Mouse (Mus musculus) midbrain, embryonic 14.5 days (tissue): ENCODE results near the gene Lgi4. TPM values are rescaled to one million over a fixed set of nuclear protein-coding genes. Genes with fewer than 3 reads are reported as not detected.
A peak's percentile ranks its signal among the peaks of the same experiment; 100 is the strongest.

ENCODE experiments used
- ATAC-seq: fragments of 200-750 bp; cut with Nextera tagmentation; 2 replicates; pipeline ENCODE4 v1.8.0; 2017; ENCODE audit warnings: moderate number of reproducible peaks, moderate library complexity; ENCODE audit not compliant: low FRiP score, low TSS enrichment
- DNase-seq: peaks from one replicate; pipeline ENCODE4 v3.0.0-alpha.2; 2015
- H3K27ac ChIP-seq: fragments of 300-500 bp; sonication (generic); replicated peaks from 2 replicates; pipeline ENCODE4 v1.5.1; 2014; ENCODE audit warnings: mild to moderate bottlenecking, low read depth, low read length, moderate library complexity
- H3K27me3 ChIP-seq: fragments of 300-500 bp; sonication (generic); 2 replicates; pipeline ENCODE4 v1.6.1; 2014; ENCODE audit warnings: low read length, control low read depth, mixed read lengths; ENCODE audit not compliant: control insufficient read depth, insufficient read depth
- H3K36me3 ChIP-seq: fragments of 300-500 bp; sonication (generic); 2 replicates; pipeline ENCODE4 v1.6.1; 2014; ENCODE audit warnings: low read length, control low read depth; ENCODE audit not compliant: control insufficient read depth, insufficient read depth
- H3K4me1 ChIP-seq: fragments of 300-500 bp; sonication (generic); 2 replicates; pipeline ENCODE4 v1.6.1; 2014; ENCODE audit warnings: mild to moderate bottlenecking, antibody characterized with exemption, low read length, control low read depth; ENCODE audit not compliant: control insufficient read depth, insufficient read depth
- H3K4me2 ChIP-seq: fragments of 300-500 bp; sonication (generic); 2 replicates; pipeline ENCODE4 v1.6.1; 2014; ENCODE audit warnings: mild to moderate bottlenecking, low read length, moderate library complexity
- H3K4me3 ChIP-seq: fragments of 300-500 bp; sonication (generic); replicated peaks from 2 replicates; pipeline ENCODE4 v1.5.1; 2014; ENCODE audit warnings: low read depth, low read length
- H3K9ac ChIP-seq: fragments of 300-500 bp; sonication (generic); replicated peaks from 2 replicates; pipeline ENCODE4 v1.6.1; 2014; ENCODE audit warnings: mild to moderate bottlenecking, low read length, moderate library complexity
- H3K9me3 ChIP-seq: fragments of 300-500 bp; sonication (generic); 2 replicates; pipeline ENCODE4 v1.6.1; 2016; ENCODE audit warnings: low read length, control low read depth, mixed read lengths; ENCODE audit not compliant: control insufficient read depth
- WGBS: fragments of 180-500 bp; shearing (Covaris S2); extraction: QIAGEN DNeasy Blood & Tissue Kit; methylation state at CpG from one replicate; pipeline ENCODE4 v1.1.7; 2014; 5-methylcytosine and 5-hydroxymethylcytosine counted together
- polyA plus RNA-seq: library from polyadenylated mRNA; unstranded; fragments of >200 nt; fragmentation: Nextera tagmentation; extraction: Ambion mirVana; gene quantifications from 2 replicates; pipeline ENCODE4 v1.2.1, GENCODE M21; 2014

Gene Lgi4
- polyA plus RNA-seq, 1 experiment from 2014 or later, result 0.17 TPM

DNA sequence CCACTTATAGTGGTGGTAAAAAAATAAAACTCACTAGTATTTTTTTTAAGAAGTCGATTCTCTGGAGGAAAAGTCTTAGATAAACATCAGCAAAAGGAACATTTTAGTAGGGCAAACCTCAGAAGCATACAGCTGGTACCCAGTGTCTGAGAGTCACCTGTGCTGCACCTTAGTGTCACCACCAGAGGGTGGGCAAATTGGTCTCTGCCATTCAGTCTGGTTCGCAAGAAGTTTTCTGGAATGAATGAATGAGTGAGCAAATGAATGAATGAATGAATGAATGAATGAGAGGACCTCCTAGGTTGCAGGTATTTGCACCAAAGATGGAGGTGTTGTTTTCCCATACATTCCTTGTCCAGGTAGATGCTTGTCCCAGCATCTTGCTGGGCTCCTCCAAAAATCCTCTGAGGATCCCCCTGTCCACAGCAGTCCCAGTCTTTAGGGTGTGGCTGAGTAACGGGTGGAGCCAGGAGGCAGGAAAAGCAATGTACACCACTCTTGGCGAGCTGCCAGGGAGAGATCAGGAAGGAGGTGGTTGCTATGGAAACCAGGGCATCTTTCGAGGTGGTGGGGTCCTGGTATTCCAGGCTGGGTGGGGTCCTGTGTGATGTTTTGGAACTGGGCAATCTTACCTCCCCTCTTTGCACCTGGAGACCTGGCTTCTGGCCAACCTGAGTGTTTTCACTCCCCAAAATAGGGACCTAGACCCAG, 9.9 kb upstream of the Lgi4 start:
- Histone ChIP-seq H3K36me3 (no peaks in the 10 kb centered on the region), H3K4me1 (peaks cover 24% of the 10 kb centered on the region), H3K27me3 (peaks cover 38% of the 10 kb centered on the region), H3K4me2 (peak overlapping the region; percentile 63), H3K9ac (peak overlapping the region; percentile 56), H3K4me3 (peak overlapping the region; percentile 38), H3K9me3 (no peaks in the 10 kb centered on the region), H3K27ac (peak overlapping the region; percentile 63)
- 18% methylated on average over 5 of the region's 5 CpGs for WGBS
- 0 out of 2 replicates have a peak, but pooled peaks have one; percentile 9 for ATAC-seq
- peak; percentile 90 for DNase-seq

DNA sequence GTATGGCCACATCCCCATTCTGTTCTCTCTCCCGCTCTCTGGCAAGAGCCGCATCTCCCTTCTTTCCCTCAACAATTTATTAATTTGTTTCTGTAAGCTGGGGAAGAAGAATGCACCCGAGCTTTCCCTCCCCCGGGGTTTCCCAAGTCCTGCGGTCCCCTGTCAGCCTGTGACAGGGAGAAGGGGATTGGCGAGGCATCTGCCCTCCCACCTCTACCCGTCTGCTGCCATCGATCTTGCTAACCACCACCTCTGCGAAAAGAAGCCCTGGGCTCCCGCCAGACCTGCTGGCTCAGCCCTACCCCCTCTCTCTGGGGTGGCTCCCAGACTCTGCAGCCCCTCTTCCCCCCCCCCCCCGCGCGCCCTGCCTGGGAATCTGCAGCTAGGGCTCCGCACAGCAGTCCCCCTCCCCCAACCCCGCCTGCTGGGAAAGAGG, 9.3 kb upstream of the Lgi4 start:
- H3K4me2 ChIP-seq, result peak overlapping the region; percentile 63
- H3K9me3 ChIP-seq, result no peaks in the 10 kb centered on the region
- WGBS, result under 1% methylated on average over 12 of the region's 15 CpGs
- DNase-seq (peak; percentile 60), ATAC-seq (peak; percentile 22; the same call in 1 of the 2 replicates)
- H3K27ac ChIP-seq, result peak overlapping the region; percentile 63
- peaks cover 38% of the 10 kb centered on the region for H3K27me3 ChIP-seq
- no peaks in the 10 kb centered on the region for H3K36me3 ChIP-seq
- H3K9ac ChIP-seq, result peak overlapping the region; percentile 56
- H3K4me3 ChIP-seq, result peak overlapping the region; percentile 38
- H3K4me1 ChIP-seq, result peaks cover 24% of the 10 kb centered on the region

DNA sequence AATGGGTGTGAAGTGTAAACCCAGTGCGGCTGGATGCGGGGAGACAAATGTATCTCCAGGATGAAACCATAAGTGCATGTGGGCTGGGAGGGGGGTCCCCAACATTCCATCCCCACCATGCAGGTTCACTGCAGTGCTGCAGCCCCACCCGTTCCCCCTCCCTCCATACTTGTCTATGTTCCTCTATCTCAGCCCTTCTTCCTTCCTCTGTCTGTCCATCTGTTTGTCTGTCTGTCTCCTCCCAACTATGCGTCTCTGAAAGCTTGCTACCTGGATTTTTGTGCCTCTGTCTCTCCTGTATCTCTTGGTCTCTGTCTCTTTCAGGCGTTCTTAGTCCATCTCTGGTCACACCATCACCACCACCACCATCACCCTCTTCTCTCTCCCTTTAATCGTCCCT, 8.7 kb upstream of the Lgi4 start:
- H3K4me1 ChIP-seq, result peaks cover 24% of the 10 kb centered on the region
- WGBS, result 1% methylated on average over 6 of the region's 6 CpGs
- no peak for DNase-seq
- H3K4me3 ChIP-seq, result peak overlapping the region; percentile 38
- no peaks in the 10 kb centered on the region for H3K36me3 ChIP-seq
- peak overlapping the region; percentile 63 for H3K4me2 ChIP-seq
- ATAC-seq, result no peak
- H3K9ac ChIP-seq, result peak overlapping the region; percentile 56
- peak overlapping the region; percentile 63 for H3K27ac ChIP-seq
- H3K9me3 ChIP-seq, result no peaks in the 10 kb centered on the region
- H3K27me3 ChIP-seq, result peaks cover 38% of the 10 kb centered on the region

DNA sequence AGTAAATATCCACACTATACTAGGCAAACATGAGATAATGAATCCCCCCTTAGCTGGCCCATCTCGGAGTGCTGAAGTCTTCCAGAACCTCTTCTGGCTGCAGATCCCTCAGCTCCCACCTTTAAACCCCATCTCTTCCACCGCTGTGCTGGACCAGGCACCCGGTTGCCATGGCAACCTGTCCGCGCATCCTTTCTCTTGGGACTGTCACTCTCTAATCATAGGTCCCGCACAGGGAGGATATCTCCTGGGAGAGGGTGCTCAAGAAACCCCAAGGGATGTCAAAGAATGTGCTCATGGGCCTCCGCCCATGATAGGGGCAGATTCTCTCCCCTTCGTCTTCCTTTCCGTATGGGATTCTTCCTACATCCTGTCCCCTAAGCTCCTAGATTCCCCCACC, 8.2 kb upstream of the Lgi4 start:
- peak overlapping the region; percentile 63; the same call in 1 of the 2 replicates for H3K27ac ChIP-seq
- peak overlapping the region; percentile 56 for H3K9ac ChIP-seq
- peaks cover 24% of the 10 kb centered on the region for H3K4me1 ChIP-seq
- ATAC-seq (no peak), DNase-seq (peak; percentile 81)
- H3K4me2 ChIP-seq, result peak overlapping the region; percentile 63
- peak overlapping the region; percentile 38 for H3K4me3 ChIP-seq
- peaks cover 38% of the 10 kb centered on the region for H3K27me3 ChIP-seq
- H3K36me3 ChIP-seq, result no peaks in the 10 kb centered on the region
- WGBS, result 0% methylated on average over 9 of the region's 9 CpGs
- no peaks in the 10 kb centered on the region for H3K9me3 ChIP-seq

DNA sequence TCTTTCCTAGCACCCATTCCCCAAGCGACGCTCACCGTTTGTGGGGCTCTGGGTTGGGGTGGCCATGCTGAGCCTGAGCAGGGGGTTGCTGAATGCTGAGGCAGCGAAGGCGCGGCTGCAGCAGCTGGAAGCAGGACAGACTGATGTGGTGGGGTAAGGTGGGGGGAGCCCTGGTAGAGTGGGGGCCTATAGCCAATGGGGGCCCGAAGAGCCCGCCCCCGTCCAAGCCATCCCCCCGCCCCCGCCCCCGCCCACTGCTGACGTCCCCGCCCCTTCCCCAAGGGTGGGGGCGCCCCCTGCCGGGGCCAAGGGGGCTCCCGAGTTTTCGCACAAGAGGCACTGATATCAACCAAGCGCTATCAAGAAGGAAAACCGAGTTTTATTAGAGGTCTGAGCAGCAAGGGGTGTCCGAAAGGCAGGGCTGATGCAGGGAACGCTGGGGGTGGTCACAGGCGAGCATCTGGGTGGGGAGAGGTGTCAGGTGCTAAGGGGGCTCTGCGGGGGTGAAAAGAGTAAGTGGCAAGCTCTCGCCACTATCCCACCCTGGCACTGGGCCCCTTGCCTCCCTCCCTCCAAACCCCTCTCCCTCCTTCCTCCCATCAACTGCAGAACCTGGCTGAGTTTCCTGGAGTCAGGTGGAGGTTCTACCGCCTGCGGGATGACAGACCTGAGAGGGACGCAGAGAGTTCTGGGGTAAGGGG, 7.7 kb upstream of the Lgi4 start, which contains the start of gene Fxyd7:
Gene Fxyd7, minus strand, starts transcription at position 147 of the 701 bp plus-strand sequence.
- Histone ChIP-seq H3K27me3 (peaks cover 38% of the 10 kb centered on the region), H3K36me3 (no peaks in the 10 kb centered on the region), H3K27ac (peak within 1 kb of the TSS; percentile 63), H3K9ac (peak within 1 kb of the TSS; percentile 56), H3K4me2 (peak within 1 kb of the TSS; percentile 63), H3K4me1 (peaks cover 24% of the 10 kb centered on the region), H3K9me3 (no peaks in the 10 kb centered on the region), H3K4me3 (peak within 1 kb of the TSS; percentile 38)
- under 1% methylated on average over 27 of the region's 28 CpGs for WGBS
- peak; percentile 67 for DNase-seq
- peak; percentile 31; the same call in 1 of the 2 replicates for ATAC-seq

DNA sequence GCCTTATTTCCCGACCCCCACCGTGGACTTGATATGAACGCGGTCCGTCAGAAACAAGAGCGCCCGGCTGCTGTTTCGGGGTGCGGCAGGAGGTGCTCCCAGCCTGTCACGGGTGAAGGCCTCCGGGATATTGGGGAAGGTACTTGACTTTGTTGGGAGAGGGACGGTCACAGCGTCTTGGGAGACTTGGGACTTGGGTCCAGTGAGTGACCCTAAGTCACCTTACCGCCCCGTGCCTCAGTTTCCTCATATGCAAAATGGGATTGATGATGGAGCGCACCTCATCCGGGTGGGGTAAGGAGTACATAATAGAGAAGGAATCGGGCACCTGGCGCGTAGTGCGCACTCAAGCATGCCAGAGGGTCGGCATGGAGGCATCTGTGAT, 6.9 kb upstream of the Lgi4 start:
- peaks cover 38% of the 10 kb centered on the region for H3K27me3 ChIP-seq
- WGBS, result 3% methylated on average over 22 of the region's 22 CpGs
- H3K9ac ChIP-seq, result 0 out of 2 replicates have a peak overlapping the region, but pooled peaks have one; percentile 29
- ATAC-seq (no peak), DNase-seq (no peak)
- H3K4me1 ChIP-seq, result peaks cover 24% of the 10 kb centered on the region
- peak overlapping the region; percentile 63 for H3K4me2 ChIP-seq
- no peaks in the 10 kb centered on the region for H3K9me3 ChIP-seq
- no peaks in the 10 kb centered on the region for H3K36me3 ChIP-seq
- H3K4me3 ChIP-seq, result peak overlapping the region; percentile 14; the same call in 1 of the 2 replicates
- no peak overlapping the region for H3K27ac ChIP-seq

DNA sequence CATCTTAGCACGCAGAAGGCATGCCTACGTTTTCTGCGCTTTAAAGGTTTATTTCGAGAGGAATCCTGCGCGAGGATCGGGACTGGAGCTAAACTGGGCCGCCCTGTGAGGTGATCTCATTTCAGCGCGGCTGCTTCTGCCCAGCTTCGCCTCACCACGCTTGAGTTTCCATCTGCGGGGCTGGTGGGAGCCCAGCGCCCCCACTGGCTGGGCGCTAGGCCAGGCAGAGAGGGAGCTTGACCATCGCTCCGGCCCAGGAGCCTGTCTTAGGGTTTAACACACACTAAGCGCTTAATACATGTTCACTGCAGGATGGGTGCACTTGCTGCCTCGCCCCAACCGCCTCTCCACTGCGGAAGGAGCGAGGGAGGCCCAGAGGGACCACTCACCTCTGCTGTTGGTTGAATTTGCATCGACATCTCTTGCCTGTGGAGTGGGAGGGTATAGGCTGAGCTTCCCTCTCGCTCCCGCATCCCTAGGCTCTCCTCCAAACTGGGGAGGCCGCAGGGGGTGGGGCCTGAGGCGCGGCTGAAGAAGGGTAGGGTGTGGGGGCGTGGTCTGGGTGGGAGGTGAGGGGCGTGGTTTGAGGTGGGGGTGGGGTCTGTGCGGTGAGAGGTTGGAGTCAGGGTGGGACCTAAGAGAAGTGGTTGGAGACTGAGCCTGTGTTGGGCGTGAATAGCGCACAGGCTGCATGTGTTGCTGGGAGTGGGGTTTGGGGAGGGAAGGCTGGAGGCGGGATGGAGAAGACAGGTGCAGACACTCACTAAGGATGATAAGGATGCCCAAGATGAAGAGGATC, 6.3 kb upstream of the Lgi4 start:
- Histone ChIP-seq H3K4me1 (peaks cover 24% of the 10 kb centered on the region), H3K4me3 (peak overlapping the region; percentile 14; the same call in 1 of the 2 replicates), H3K9ac (0 out of 2 replicates have a peak overlapping the region, but pooled peaks have one; percentile 29), H3K27ac (no peak overlapping the region), H3K4me2 (peak overlapping the region; percentile 63), H3K27me3 (peaks cover 38% of the 10 kb centered on the region), H3K9me3 (no peaks in the 10 kb centered on the region), H3K36me3 (no peaks in the 10 kb centered on the region)
- DNase-seq, result peak; percentile 59
- WGBS, result under 1% methylated on average over 34 of the region's 34 CpGs
- ATAC-seq, result no peak

DNA sequence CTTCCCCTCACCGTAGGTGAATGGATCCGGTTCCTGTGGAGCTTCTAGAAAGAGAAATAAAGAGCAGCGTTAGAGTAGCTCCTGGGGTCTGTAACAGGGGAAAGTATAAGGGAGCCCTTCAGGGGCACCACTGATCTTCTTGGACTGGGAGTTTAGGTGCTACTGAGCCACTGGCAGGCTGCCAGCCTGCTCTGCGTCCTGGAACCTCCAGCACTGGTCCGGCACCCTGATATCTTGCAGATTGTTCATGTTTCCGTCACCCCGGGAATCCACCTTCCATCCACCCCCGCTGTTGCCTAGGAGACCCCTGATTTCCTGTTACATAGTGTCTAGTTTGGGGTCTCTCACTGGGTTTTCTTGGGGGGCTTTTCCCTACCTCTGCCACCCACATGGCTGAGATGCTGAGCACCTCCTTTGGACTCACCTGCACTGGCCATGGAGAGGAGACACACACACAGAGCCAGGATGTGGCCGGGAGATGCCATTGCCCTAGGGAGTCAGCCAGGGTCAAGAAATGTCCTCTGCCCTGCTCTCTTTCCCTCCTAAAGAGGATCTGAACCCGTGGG, 5.2 kb upstream of the Lgi4 start:
- peaks cover 24% of the 10 kb centered on the region for H3K4me1 ChIP-seq
- WGBS, result 33% methylated on average over 10 of the region's 10 CpGs
- no peak for DNase-seq

More for the DNA sequence above, 5.2 kb upstream of the Lgi4 start:
- no peaks in the 10 kb centered on the region for H3K9me3 ChIP-seq
- H3K27ac ChIP-seq, result no peak overlapping the region
- no peak overlapping the region for H3K4me3 ChIP-seq
- no peak overlapping the region for H3K9ac ChIP-seq
- H3K36me3 ChIP-seq, result no peaks in the 10 kb centered on the region
- no peak for ATAC-seq
- no peak overlapping the region for H3K4me2 ChIP-seq
- peaks cover 38% of the 10 kb centered on the region for H3K27me3 ChIP-seq
